Mouse (Mus musculus) G1E (cell line): ENCODE results near the gene Alg11.

Experiments
- CTCF ChIP-seq: IDR thresholded peaks from 2 replicates; pipeline ENCODE4 v1.5.1; 2012; ENCODE audit warnings: low read depth, low read length, inconsistent platforms, mixed read lengths
- GATA1 ChIP-seq: IDR thresholded peaks from 2 replicates; pipeline ENCODE4 v1.6.1; 2012; ENCODE audit warnings: borderline replicate concordance, low read length, inconsistent platforms, mixed read lengths
- GATA2 ChIP-seq: IDR thresholded peaks from 2 replicates; pipeline ENCODE4 v1.6.1; 2012; ENCODE audit warnings: low read depth, low read length, inconsistent platforms, borderline replicate concordance
- POLR2AphosphoS5 ChIP-seq: IDR thresholded peaks from 2 replicates; pipeline ENCODE4 v1.6.1; 2012; ENCODE audit warnings: low read depth, low read length, inconsistent platforms; ENCODE audit not compliant: insufficient replicate concordance

GRCm38 (mm10) chr8:22058368-22058767, 2.2 kb upstream of the Alg11 start:
- TF ChIP-seq CTCF (no peak), GATA1 (no peak), POLR2AphosphoS5 (no peak), GATA2 (no peak)
